8 mouse cellular contexts compared by ENCODE assay signal in the genomic region with DNA sequence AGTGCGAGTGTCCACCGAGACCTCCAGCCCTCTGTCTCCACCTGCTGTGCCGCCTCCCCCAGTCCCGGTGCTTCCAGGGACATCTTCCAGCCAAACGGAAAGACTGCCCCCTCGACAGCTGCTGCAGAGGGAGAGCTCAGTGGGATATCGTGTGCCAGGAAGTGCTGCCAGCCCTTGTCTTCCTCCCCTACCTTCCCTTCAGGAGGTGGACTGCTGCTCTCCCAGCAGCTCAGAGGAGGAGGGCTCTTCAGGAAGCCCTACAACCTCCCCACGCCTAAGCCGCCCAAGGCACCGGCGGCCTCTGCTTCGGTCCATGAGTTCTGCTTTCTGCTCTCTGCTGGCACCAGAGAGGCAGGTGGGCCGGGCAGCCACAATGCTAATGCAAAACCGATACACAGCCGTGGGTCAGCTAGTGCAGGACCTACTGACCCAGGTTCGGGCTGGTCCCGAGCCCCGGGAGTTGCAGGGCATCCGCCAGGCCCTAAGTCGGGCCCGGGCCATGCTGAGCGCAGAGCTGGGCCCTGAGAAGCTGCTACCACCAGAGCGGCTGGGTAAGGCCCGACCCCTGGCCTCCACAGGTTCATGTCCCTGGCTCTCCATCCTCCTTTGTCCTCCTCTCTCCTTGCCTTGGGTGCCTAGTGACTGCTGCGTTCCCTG. TPM values are rescaled to one million over a fixed set of nuclear protein-coding genes. Genes with fewer than 3 reads are reported as not detected.
DNase-seq lines count a peak whose midpoint lies in the region; ATAC-seq lines count a peak whose summit lies in the region.
"Had no signal": no experiment of that assay in that cellular context is flagged by ENCODE, and none has a peak within 500 bp of the region (broad histone marks: within the 10 kb centered on the region; RNA-seq: fewer than 3 reads in every experiment).

No protein-coding gene starts in this region.

- H3K9ac ChIP-seq in hindbrain, embryonic 16.5 days (ENCODE audit: low read depth, low read length) = no peak overlapping the region; the same call in 1 of the 2 replicates
- H3K9ac ChIP-seq in hindbrain, embryonic 14.5 days = no peak overlapping the region
- no peak overlapping the region for H3K9ac ChIP-seq in midbrain, embryonic 16.5 days (ENCODE audit: low read depth, low read length)
- 0 out of 2 replicates have a peak overlapping the region, but pooled peaks have one; percentile 10 for H3K9ac ChIP-seq in limb, embryonic 15.5 days

- no peaks in the 10 kb centered on the region for H3K9me3 ChIP-seq in hindbrain, embryonic 16.5 days (ENCODE audit: control insufficient read depth, low read length)
- H3K9me3 ChIP-seq in hindbrain, embryonic 14.5 days (ENCODE audit: control insufficient read depth, low read length) = no peaks in the 10 kb centered on the region
- no peaks in the 10 kb centered on the region for H3K9me3 ChIP-seq in midbrain, embryonic 10.5 days (replicated peaks)
- H3K9me3 ChIP-seq in midbrain, embryonic 16.5 days (replicated peaks; ENCODE audit: control insufficient read depth, low read length, poor library complexity, severe bottlenecking) = no peaks in the 10 kb centered on the region
- no peaks in the 10 kb centered on the region for H3K9me3 ChIP-seq in limb, embryonic 15.5 days

- no peak overlapping the region for H3K4me3 ChIP-seq in hindbrain, embryonic 16.5 days (ENCODE audit: low read length)
- H3K4me3 ChIP-seq in hindbrain, embryonic 14.5 days (replicated peaks; ENCODE audit: low read length) = no peak overlapping the region
- peak overlapping the region; percentile 19 for H3K4me3 ChIP-seq in midbrain, embryonic 10.5 days
- no peak overlapping the region for H3K4me3 ChIP-seq in midbrain, embryonic 16.5 days (ENCODE audit: low read depth, low read length)
- H3K4me3 ChIP-seq in limb, embryonic 15.5 days = no peak overlapping the region

- 30% methylated on average over 25 of the region's 25 CpGs for WGBS in hindbrain, embryonic 16.5 days
- 25% methylated on average over 24 of the region's 25 CpGs for WGBS in hindbrain, embryonic 14.5 days
- 23% methylated on average over 25 of the region's 25 CpGs for WGBS in midbrain, embryonic 10.5 days
- WGBS in midbrain, embryonic 16.5 days = 34% methylated on average over 25 of the region's 25 CpGs
- WGBS in limb, embryonic 15.5 days = 30% methylated on average over 25 of the region's 25 CpGs

- peak overlapping the region; percentile 5; the same call in 1 of the 2 replicates for H3K4me2 ChIP-seq in hindbrain, embryonic 16.5 days (ENCODE audit: low read length)
- no peak overlapping the region for H3K4me2 ChIP-seq in hindbrain, embryonic 14.5 days (replicated peaks)
- H3K4me2 ChIP-seq in midbrain, embryonic 16.5 days (ENCODE audit: low read length) = no peak overlapping the region
- H3K4me2 ChIP-seq in limb, embryonic 15.5 days = no peak overlapping the region

- H3K36me3 ChIP-seq in hindbrain, embryonic 16.5 days (ENCODE audit: control insufficient read depth, insufficient read depth, low read length) = peaks cover 4% of the 10 kb centered on the region
- H3K36me3 ChIP-seq in hindbrain, embryonic 14.5 days (replicated peaks; ENCODE audit: control insufficient read depth, insufficient read depth) = peaks cover 22% of the 10 kb centered on the region
- peaks cover 24% of the 10 kb centered on the region for H3K36me3 ChIP-seq in midbrain, embryonic 10.5 days
- H3K36me3 ChIP-seq in midbrain, embryonic 16.5 days (ENCODE audit: control insufficient read depth, insufficient read depth, low read length) = no peaks in the 10 kb centered on the region; the same call in 1 of the 2 replicates
- peaks cover 28% of the 10 kb centered on the region for H3K36me3 ChIP-seq in limb, embryonic 15.5 days

- no peak for ATAC-seq in hindbrain, embryonic 16.5 days
- no peak for ATAC-seq in hindbrain, embryonic 14.5 days (ENCODE audit: low FRiP score)
- ATAC-seq in midbrain, embryonic 16.5 days = no peak
- ATAC-seq in limb, embryonic 15.5 days (ENCODE audit: insufficient number of reproducible peaks, low FRiP score, low TSS enrichment, low read depth) = no peak
- ATAC-seq in megakaryocyte, adult 5-6 weeks (ENCODE audit: poor library complexity, severe bottlenecking) = no peak

- DNase-seq in hindbrain, embryonic 14.5 days (ENCODE audit: low spot score) = no peak
- DNase-seq in midbrain, embryonic 10.5 days (ENCODE audit: low spot score) = no peak
- DNase-seq in cerebellum, postnatal 14 days = peak; percentile 46 to 56

- peaks cover 8% of the 10 kb centered on the region for H3K4me1 ChIP-seq in hindbrain, embryonic 16.5 days (ENCODE audit: control insufficient read depth, insufficient read depth, low read depth, low read length)
- H3K4me1 ChIP-seq in hindbrain, embryonic 14.5 days (replicated peaks; ENCODE audit: control insufficient read depth, insufficient read depth, low read length) = 0 out of 2 replicates have a peak, but pooled peaks cover 8% of the 10 kb centered on the region
- H3K4me1 ChIP-seq in midbrain, embryonic 10.5 days = peaks cover 54% of the 10 kb centered on the region
- peaks cover 13% of the 10 kb centered on the region for H3K4me1 ChIP-seq in midbrain, embryonic 16.5 days (ENCODE audit: control insufficient read depth, insufficient read depth, low read length)
- peaks cover 43% of the 10 kb centered on the region for H3K4me1 ChIP-seq in limb, embryonic 15.5 days

- peaks cover 35% of the 10 kb centered on the region for H3K27me3 ChIP-seq in hindbrain, embryonic 16.5 days (replicated peaks; ENCODE audit: control insufficient read depth, insufficient read depth, low read length)
- peaks cover 46% of the 10 kb centered on the region for H3K27me3 ChIP-seq in hindbrain, embryonic 14.5 days (ENCODE audit: control insufficient read depth, insufficient read depth, low read length)
- peaks cover 64% of the 10 kb centered on the region for H3K27me3 ChIP-seq in midbrain, embryonic 10.5 days (ENCODE audit: low read depth, poor library complexity, severe bottlenecking)
- peaks cover 35% of the 10 kb centered on the region for H3K27me3 ChIP-seq in midbrain, embryonic 16.5 days (ENCODE audit: control insufficient read depth, insufficient read depth, low read depth, low read length)
- peaks cover 44% of the 10 kb centered on the region for H3K27me3 ChIP-seq in limb, embryonic 15.5 days

- no peak overlapping the region for H3K27ac ChIP-seq in hindbrain, embryonic 16.5 days (ENCODE audit: low read depth, low read length)
- no peak overlapping the region for H3K27ac ChIP-seq in hindbrain, embryonic 14.5 days
- H3K27ac ChIP-seq in midbrain, embryonic 10.5 days (replicated peaks) = 0 out of 2 replicates have a peak overlapping the region, but pooled peaks have one; percentile 7
- no peak overlapping the region for H3K27ac ChIP-seq in midbrain, embryonic 16.5 days (ENCODE audit: low read length)
- no peak overlapping the region for H3K27ac ChIP-seq in limb, embryonic 15.5 days

RNA-seq across cellular contexts. Expression of a gene that starts 2.0 kb away (rescaled TPM):
- 0.64 and 0.72 TPM in 2 replicates for polyA plus RNA-seq in hindbrain, embryonic 16.5 days (2015; fragmentation: Nextera tagmentation; extraction: Ambion mirVana)
- polyA plus RNA-seq in hindbrain, embryonic 14.5 days (2014; fragmentation: Nextera tagmentation; extraction: Ambion mirVana) = 1.1 and 1.4 TPM in 2 replicates
- polyA plus RNA-seq in midbrain, embryonic 10.5 days (2016; fragmentation: Nextera tagmentation; extraction: Ambion mirVana) = 2.5 and 2.8 TPM in 2 replicates
- 1.5 and 1.8 TPM in 2 replicates for polyA plus RNA-seq in midbrain, embryonic 16.5 days (2015; fragmentation: Nextera tagmentation; extraction: Ambion mirVana)
- 2.6 and 3.2 TPM in 2 replicates for polyA plus RNA-seq in limb, embryonic 15.5 days (2015; fragmentation: Nextera tagmentation; extraction: Ambion mirVana)
- total RNA-seq in megakaryocyte, adult 5-6 weeks (2015) = 0.30 and 0.65 TPM in 2 replicates
- total RNA-seq in megakaryocyte, adult 5-6 weeks (2017) = 0.15 and 0.98 TPM in 2 replicates

RNA-seq across cellular contexts. Expression of a gene that starts 11.1 kb away (rescaled TPM):
- 25.6 and 26.6 TPM in 2 replicates for polyA plus RNA-seq in hindbrain, embryonic 16.5 days (2015; fragmentation: Nextera tagmentation; extraction: Ambion mirVana)
- polyA plus RNA-seq in hindbrain, embryonic 14.5 days (2014; fragmentation: Nextera tagmentation; extraction: Ambion mirVana) = 28.6 and 29.5 TPM in 2 replicates
- polyA plus RNA-seq in midbrain, embryonic 10.5 days (2016; fragmentation: Nextera tagmentation; extraction: Ambion mirVana) = 83.2 and 85.6 TPM in 2 replicates
- polyA plus RNA-seq in midbrain, embryonic 16.5 days (2015; fragmentation: Nextera tagmentation; extraction: Ambion mirVana) = 26.8 and 36.2 TPM in 2 replicates
- polyA plus RNA-seq in limb, embryonic 15.5 days (2015; fragmentation: Nextera tagmentation; extraction: Ambion mirVana) = 41.6 and 42.4 TPM in 2 replicates
- 16.5 and 22.4 TPM in 2 replicates for total RNA-seq in megakaryocyte, adult 5-6 weeks (2015)
- 28.5 and 30.4 TPM in 2 replicates for total RNA-seq in megakaryocyte, adult 5-6 weeks (2017)

RNA-seq across cellular contexts. Expression of a gene that starts 13.6 kb away (rescaled TPM):
- 2.4 and 3.1 TPM in 2 replicates for polyA plus RNA-seq in hindbrain, embryonic 16.5 days (2015; fragmentation: Nextera tagmentation; extraction: Ambion mirVana)
- polyA plus RNA-seq in hindbrain, embryonic 14.5 days (2014; fragmentation: Nextera tagmentation; extraction: Ambion mirVana) = 1.4 and 1.9 TPM in 2 replicates
- polyA plus RNA-seq in midbrain, embryonic 10.5 days (2016; fragmentation: Nextera tagmentation; extraction: Ambion mirVana) = 2.2 and 4.4 TPM in 2 replicates
- polyA plus RNA-seq in midbrain, embryonic 16.5 days (2015; fragmentation: Nextera tagmentation; extraction: Ambion mirVana) = 2.9 and 4.2 TPM in 2 replicates
- polyA plus RNA-seq in limb, embryonic 15.5 days (2015; fragmentation: Nextera tagmentation; extraction: Ambion mirVana) = 2.5 and 3.0 TPM in 2 replicates
- 7.0 and 7.2 TPM in 2 replicates for total RNA-seq in megakaryocyte, adult 5-6 weeks (2015)
- 3.5 and 4.6 TPM in 2 replicates for total RNA-seq in megakaryocyte, adult 5-6 weeks (2017)
- total RNA-seq: monocyte, adult 5-6 weeks had no signal

RNA-seq across cellular contexts. Expression of a gene that starts 13.7 kb away (rescaled TPM):
- 116 and 133 TPM in 2 replicates for polyA plus RNA-seq in hindbrain, embryonic 16.5 days (2015; fragmentation: Nextera tagmentation; extraction: Ambion mirVana)
- polyA plus RNA-seq in hindbrain, embryonic 14.5 days (2014; fragmentation: Nextera tagmentation; extraction: Ambion mirVana) = 93.7 and 101 TPM in 2 replicates
- polyA plus RNA-seq in midbrain, embryonic 10.5 days (2016; fragmentation: Nextera tagmentation; extraction: Ambion mirVana) = 39.4 and 42.1 TPM in 2 replicates
- polyA plus RNA-seq in midbrain, embryonic 16.5 days (2015; fragmentation: Nextera tagmentation; extraction: Ambion mirVana) = 82.9 and 102 TPM in 2 replicates
- polyA plus RNA-seq in limb, embryonic 15.5 days (2015; fragmentation: Nextera tagmentation; extraction: Ambion mirVana) = 45.1 and 47.9 TPM in 2 replicates
- not detected in 2 replicates for total RNA-seq in megakaryocyte, adult 5-6 weeks (2015)
- total RNA-seq in megakaryocyte, adult 5-6 weeks (2017) = 0.62 and 2.2 TPM in 2 replicates

RNA-seq across cellular contexts. Expression of a gene that starts 15.6 kb away (rescaled TPM):
- 14.5 and 25.2 TPM in 2 replicates for polyA plus RNA-seq in hindbrain, embryonic 16.5 days (2015; fragmentation: Nextera tagmentation; extraction: Ambion mirVana)
- 23.8 and 26.4 TPM in 2 replicates for polyA plus RNA-seq in hindbrain, embryonic 14.5 days (2014; fragmentation: Nextera tagmentation; extraction: Ambion mirVana)
- polyA plus RNA-seq in midbrain, embryonic 10.5 days (2016; fragmentation: Nextera tagmentation; extraction: Ambion mirVana) = 25.3 and 34.1 TPM in 2 replicates
- 16.0 and 16.5 TPM in 2 replicates for polyA plus RNA-seq in midbrain, embryonic 16.5 days (2015; fragmentation: Nextera tagmentation; extraction: Ambion mirVana)
- 95.9 and 117 TPM in 2 replicates for polyA plus RNA-seq in limb, embryonic 15.5 days (2015; fragmentation: Nextera tagmentation; extraction: Ambion mirVana)
- 0.13 TPM in 1 of 2 replicates, not detected in the other for total RNA-seq in megakaryocyte, adult 5-6 weeks (2015)
- total RNA-seq in megakaryocyte, adult 5-6 weeks (2017) = not detected in 2 replicates
- total RNA-seq: monocyte, adult 5-6 weeks had no signal

Comparison
In these comparisons a context has a peak if more than half of its experiments do, and no peak if none do; other contexts are left out.
1. DNase-seq: peak in cerebellum, postnatal 14 days (2 of 2); none in hindbrain, embryonic 14.5 days (single experiment) and midbrain, embryonic 10.5 days (single experiment).